Mouse (Mus musculus): ENCODE data around the gene Mindy1. TPM values are rescaled to one million over a fixed set of nuclear protein-coding genes. Genes with fewer than 3 reads are reported as not detected.

Mindy1 gene
- polyA plus RNA-seq, 1 experiment from 2014 or later, result 50.5 TPM

GRCm38 (mm10) chr3:95286011-95286410 is 4.9 kb downstream of the Mindy1 start:
- 77% methylated on average over 5 of the region's 5 CpGs for WGBS

GRCm38 (mm10) chr3:95286510-95286909 is 5.4 kb downstream of the Mindy1 start:
- Histone ChIP-seq H3K9ac (replicated peaks) (no peak overlapping the region), H3K4me1 (replicated peaks) (peaks cover 29% of the 10 kb centered on the region), H3K4me2 (replicated peaks) (no peak overlapping the region), H3K27me3 (no peaks in the 10 kb centered on the region), H3K9me3 (no peaks in the 10 kb centered on the region), H3K36me3 (peaks cover 41% of the 10 kb centered on the region), H3K27ac (no peak overlapping the region), H3K4me3 (replicated peaks) (no peak overlapping the region)
- WGBS, result 92% methylated on average over 7 of the region's 7 CpGs
- ATAC-seq, result no peak

More at GRCm38 (mm10) chr3:95286011-95286410, 4.9 kb downstream of the Mindy1 start:
- peaks cover 36% of the 10 kb centered on the region for H3K36me3 ChIP-seq
- peaks cover 31% of the 10 kb centered on the region for H3K4me1 ChIP-seq (replicated peaks)
- H3K27me3 ChIP-seq, result no peaks in the 10 kb centered on the region
- H3K27ac ChIP-seq, result no peak overlapping the region
- H3K4me3 ChIP-seq (replicated peaks), result no peak overlapping the region
- H3K4me2 ChIP-seq (replicated peaks), result no peak overlapping the region
- no peak for ATAC-seq
- H3K9ac ChIP-seq (replicated peaks), result peak overlapping the region; percentile 14; the same call in 1 of the 2 replicates
- H3K9me3 ChIP-seq, result no peaks in the 10 kb centered on the region

DNA sequence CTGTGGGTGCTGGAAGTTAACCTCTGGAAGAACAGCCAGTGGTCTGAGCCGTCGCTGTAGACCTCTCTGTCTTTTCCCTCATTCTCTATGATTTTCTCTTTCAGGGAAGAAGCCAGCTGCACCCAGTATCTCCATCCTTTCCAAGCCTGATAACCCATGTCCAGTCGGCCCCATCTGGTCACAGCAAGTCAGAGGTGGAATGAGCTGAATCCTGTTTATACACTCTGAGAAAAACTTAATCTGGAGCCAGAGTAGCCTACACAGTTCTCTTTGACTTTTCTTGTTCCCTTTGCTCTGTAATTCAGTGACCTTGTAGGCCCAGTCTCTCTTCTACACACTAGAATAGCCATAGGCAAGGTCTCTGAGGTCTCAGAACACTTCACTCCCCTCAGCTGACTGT is 6.4 kb downstream of the Mindy1 start:
- no peak overlapping the region for H3K27ac ChIP-seq
- no peak overlapping the region for H3K4me3 ChIP-seq (replicated peaks)
- no peak for ATAC-seq
- no peak overlapping the region for H3K4me2 ChIP-seq (replicated peaks)
- H3K9ac ChIP-seq (replicated peaks), result no peak overlapping the region
- WGBS, result 94% methylated on average over 3 of the region's 3 CpGs
- H3K36me3 ChIP-seq, result peaks cover 50% of the 10 kb centered on the region
- H3K27me3 ChIP-seq, result no peaks in the 10 kb centered on the region
- peaks cover 26% of the 10 kb centered on the region for H3K4me1 ChIP-seq (replicated peaks)
- H3K9me3 ChIP-seq, result no peaks in the 10 kb centered on the region

DNA sequence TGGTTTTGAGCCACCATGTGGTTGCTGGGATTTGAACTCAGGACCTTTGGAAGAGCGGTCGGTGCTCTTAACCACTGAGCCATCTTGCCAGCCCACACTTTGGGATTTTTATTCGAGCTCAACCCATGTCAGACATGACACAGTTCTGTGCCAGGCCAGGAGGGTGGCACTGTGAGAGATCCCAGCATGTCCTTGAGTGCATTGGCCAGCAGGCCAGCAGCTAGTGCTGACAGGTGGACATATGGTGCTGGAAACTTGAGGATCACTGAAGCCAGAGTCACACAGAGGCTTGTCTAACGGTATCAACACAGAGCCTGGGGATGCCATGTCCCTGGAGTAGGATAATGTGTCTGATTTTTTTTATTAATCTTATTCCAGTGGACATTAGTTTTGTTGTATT is 8.3 kb downstream of the Mindy1 start:
- no peak for ATAC-seq
- peaks cover 16% of the 10 kb centered on the region for H3K4me1 ChIP-seq (replicated peaks)
- H3K4me2 ChIP-seq (replicated peaks), result no peak overlapping the region
- no peak overlapping the region for H3K9ac ChIP-seq (replicated peaks)
- H3K27me3 ChIP-seq, result no peaks in the 10 kb centered on the region
- no peaks in the 10 kb centered on the region for H3K9me3 ChIP-seq
- peaks cover 68% of the 10 kb centered on the region for H3K36me3 ChIP-seq
- H3K4me3 ChIP-seq (replicated peaks), result no peak overlapping the region
- H3K27ac ChIP-seq, result no peak overlapping the region
- 92% methylated on average over 4 of the region's 4 CpGs for WGBS

DNA sequence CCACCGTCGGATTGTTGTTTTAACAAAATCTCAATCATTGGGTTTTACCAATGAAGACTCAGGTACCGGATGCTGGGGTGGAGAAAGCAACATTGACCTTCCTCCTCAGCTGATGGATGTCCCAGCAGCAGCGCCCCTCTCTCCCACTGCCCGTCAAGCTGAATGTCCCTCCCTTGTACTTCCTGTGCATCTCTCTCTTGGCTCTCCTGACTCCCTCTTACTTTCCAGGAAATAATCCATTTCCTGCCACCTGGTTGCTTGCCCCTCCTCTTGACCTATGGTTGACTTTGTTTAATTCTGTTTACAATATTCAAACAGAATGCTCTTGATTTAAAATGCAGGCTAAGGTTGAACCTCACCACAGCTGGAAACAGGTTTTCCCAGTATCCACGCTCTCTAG is 9.0 kb downstream of the Mindy1 start:
- H3K27ac ChIP-seq, result no peak overlapping the region
- ATAC-seq, result no peak
- peaks cover 9% of the 10 kb centered on the region for H3K4me1 ChIP-seq (replicated peaks)
- H3K9ac ChIP-seq (replicated peaks), result no peak overlapping the region
- H3K4me3 ChIP-seq (replicated peaks), result no peak overlapping the region
- no peaks in the 10 kb centered on the region for H3K27me3 ChIP-seq
- WGBS, result 81% methylated on average over 6 of the region's 6 CpGs
- H3K9me3 ChIP-seq, result no peaks in the 10 kb centered on the region
- peaks cover 75% of the 10 kb centered on the region for H3K36me3 ChIP-seq
- H3K4me2 ChIP-seq (replicated peaks), result no peak overlapping the region

GRCm38 (mm10) chr3:95291041-95291440 is 9.9 kb downstream of the Mindy1 start:
- peaks cover 83% of the 10 kb centered on the region for H3K36me3 ChIP-seq
- no peak overlapping the region for H3K4me3 ChIP-seq (replicated peaks)
- H3K4me1 ChIP-seq (replicated peaks), result no peaks in the 10 kb centered on the region
- H3K9ac ChIP-seq (replicated peaks), result no peak overlapping the region
- H3K27me3 ChIP-seq, result no peaks in the 10 kb centered on the region
- ATAC-seq, result no peak
- H3K4me2 ChIP-seq (replicated peaks), result no peak overlapping the region
- no peaks in the 10 kb centered on the region for H3K9me3 ChIP-seq
- no peak overlapping the region for H3K27ac ChIP-seq
- WGBS, result 88% methylated on average over 4 of the region's 4 CpGs

GRCm38 (mm10) chr3:95292899-95293298 is 11.8 kb downstream of the Mindy1 start:
- WGBS, result 90% methylated on average over 2 of the region's 2 CpGs
- Histone ChIP-seq H3K9ac (replicated peaks) (no peak overlapping the region), H3K36me3 (peaks cover 89% of the 10 kb centered on the region), H3K27me3 (no peaks in the 10 kb centered on the region), H3K4me2 (replicated peaks) (no peak overlapping the region), H3K4me1 (replicated peaks) (no peaks in the 10 kb centered on the region), H3K4me3 (replicated peaks) (no peak overlapping the region), H3K27ac (no peak overlapping the region), H3K9me3 (no peaks in the 10 kb centered on the region)
- no peak for ATAC-seq

DNA sequence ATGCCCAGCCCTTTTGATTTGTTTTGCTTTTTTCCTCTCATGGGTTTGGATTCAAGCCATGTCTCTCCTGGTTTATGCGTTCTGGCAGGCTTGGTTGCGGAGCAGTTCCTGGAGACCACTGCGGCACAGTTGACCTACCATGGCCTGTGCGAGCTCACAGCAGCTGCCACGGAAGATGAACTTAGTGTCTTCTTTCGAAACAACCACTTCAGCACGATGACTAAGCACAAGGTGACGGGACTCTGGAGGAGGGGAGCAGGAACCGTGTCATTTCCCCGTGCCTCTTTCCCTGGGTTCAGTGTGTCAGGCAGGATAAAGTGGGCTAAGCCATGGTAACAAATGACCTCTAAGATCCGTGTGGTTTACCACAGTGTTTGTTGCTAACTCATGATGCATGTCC is 12.4 kb downstream of the Mindy1 start:
- H3K4me1 ChIP-seq (replicated peaks), result no peaks in the 10 kb centered on the region
- no peak overlapping the region for H3K27ac ChIP-seq
- H3K9me3 ChIP-seq, result no peaks in the 10 kb centered on the region
- H3K36me3 ChIP-seq, result peaks cover 87% of the 10 kb centered on the region
- H3K4me3 ChIP-seq (replicated peaks), result no peak overlapping the region
- 90% methylated on average over 11 of the region's 11 CpGs for WGBS
- H3K4me2 ChIP-seq (replicated peaks), result no peak overlapping the region
- no peak for ATAC-seq
- H3K27me3 ChIP-seq, result no peaks in the 10 kb centered on the region
- H3K9ac ChIP-seq (replicated peaks), result no peak overlapping the region

- H3K4me2 ChIP-seq (replicated peaks), result no peak overlapping the region
- no peak overlapping the region for H3K4me3 ChIP-seq (replicated peaks)
- peaks cover 82% of the 10 kb centered on the region for H3K36me3 ChIP-seq
- H3K9me3 ChIP-seq, result no peaks in the 10 kb centered on the region
- H3K4me1 ChIP-seq (replicated peaks), result no peaks in the 10 kb centered on the region
- H3K27ac ChIP-seq, result no peak overlapping the region
- no peak for ATAC-seq
- 91% methylated on average over 7 of the region's 7 CpGs for WGBS
- H3K27me3 ChIP-seq, result no peaks in the 10 kb centered on the region
- no peak overlapping the region for H3K9ac ChIP-seq (replicated peaks)
Measured at GRCm38 (mm10) chr3:95294316-95294715, 13.2 kb downstream of the Mindy1 start.

- Histone ChIP-seq H3K4me3 (replicated peaks) (no peak overlapping the region), H3K27ac (no peak overlapping the region), H3K27me3 (no peaks in the 10 kb centered on the region), H3K9ac (replicated peaks) (no peak overlapping the region), H3K4me1 (replicated peaks) (no peaks in the 10 kb centered on the region), H3K4me2 (replicated peaks) (no peak overlapping the region), H3K36me3 (peaks cover 78% of the 10 kb centered on the region), H3K9me3 (no peaks in the 10 kb centered on the region)
- no peak for ATAC-seq
- WGBS, result 90% methylated on average over 5 of the region's 5 CpGs
Measured at GRCm38 (mm10) chr3:95294718-95295117, 13.6 kb downstream of the Mindy1 start.

- H3K4me2 ChIP-seq (replicated peaks), result no peak overlapping the region
- H3K27me3 ChIP-seq, result no peaks in the 10 kb centered on the region
- no peak overlapping the region for H3K27ac ChIP-seq
- no peaks in the 10 kb centered on the region for H3K9me3 ChIP-seq
- ATAC-seq, result peak; percentile 50; the same call in 1 of the 2 replicates
- WGBS, result 84% methylated on average over 11 of the region's 11 CpGs
- peaks cover 71% of the 10 kb centered on the region for H3K36me3 ChIP-seq
- no peaks in the 10 kb centered on the region for H3K4me1 ChIP-seq (replicated peaks)
- no peak overlapping the region for H3K4me3 ChIP-seq (replicated peaks)
- no peak overlapping the region for H3K9ac ChIP-seq (replicated peaks)
Measured at GRCm38 (mm10) chr3:95295321-95296102, 14.4 kb downstream of the Mindy1 start.

- no peaks in the 10 kb centered on the region for H3K9me3 ChIP-seq
- peaks cover 65% of the 10 kb centered on the region for H3K36me3 ChIP-seq
- WGBS, result 11% methylated on average over 5 of the region's 5 CpGs
- H3K27me3 ChIP-seq, result no peaks in the 10 kb centered on the region
- no peaks in the 10 kb centered on the region for H3K4me1 ChIP-seq (replicated peaks)
- no peak overlapping the region for H3K4me2 ChIP-seq (replicated peaks)
- ATAC-seq, result 0 out of 2 replicates have a peak, but pooled peaks have one; percentile 17
- no peak overlapping the region for H3K9ac ChIP-seq (replicated peaks)
- H3K27ac ChIP-seq, result no peak overlapping the region
- no peak overlapping the region for H3K4me3 ChIP-seq (replicated peaks)
Measured at GRCm38 (mm10) chr3:95296103-95296469, 14.9 kb downstream of the Mindy1 start.

DNA sequence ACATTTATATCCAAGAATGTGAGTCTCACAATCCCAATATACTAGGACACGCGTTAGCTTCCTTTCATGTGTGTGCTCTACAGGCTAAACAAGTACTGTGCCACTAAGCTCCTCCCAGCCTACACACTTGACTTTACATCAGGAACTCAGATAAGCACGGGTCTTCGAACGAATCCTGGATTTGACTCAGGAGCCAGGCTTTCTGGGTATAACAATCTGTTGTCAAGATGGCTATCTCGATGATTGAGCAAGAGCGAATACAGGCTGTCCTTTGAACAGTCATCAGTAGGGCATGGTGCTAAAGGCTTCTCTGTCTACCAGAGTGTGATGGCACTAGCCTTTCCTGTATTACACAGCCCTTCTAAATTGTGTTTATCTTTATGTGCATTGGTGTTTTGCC is 16.9 kb downstream of the Mindy1 start:
- WGBS, result 97% methylated on average over 7 of the region's 7 CpGs
- no peak for ATAC-seq
- Histone ChIP-seq H3K9ac (replicated peaks) (no peak overlapping the region), H3K36me3 (peaks cover 48% of the 10 kb centered on the region), H3K27ac (no peak overlapping the region), H3K4me2 (replicated peaks) (no peak overlapping the region), H3K9me3 (no peaks in the 10 kb centered on the region), H3K27me3 (no peaks in the 10 kb centered on the region), H3K4me3 (replicated peaks) (no peak overlapping the region), H3K4me1 (replicated peaks) (no peaks in the 10 kb centered on the region)
